Mouse (Mus musculus): ENCODE results near the gene Srpx2.

DNA sequence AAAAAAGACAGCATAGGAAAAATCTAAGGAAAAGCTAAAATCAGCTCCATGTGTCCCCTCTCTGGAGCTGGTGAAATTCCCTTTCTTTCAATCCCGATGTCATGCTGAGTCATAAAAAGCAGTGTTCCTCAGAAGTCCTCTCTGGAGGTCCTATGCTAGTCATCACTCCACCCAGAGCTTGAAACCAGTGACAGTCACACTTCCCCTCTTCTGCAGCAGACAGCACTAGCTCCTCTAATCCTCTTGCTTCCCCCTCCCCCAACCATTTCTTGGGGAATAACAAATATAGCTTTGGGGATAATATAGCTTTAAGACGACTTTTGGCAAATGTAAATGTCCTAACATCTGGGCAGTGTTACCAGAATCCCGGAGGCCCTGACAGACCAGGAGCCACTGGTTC, at the start of gene Srpx2:
- TF ChIP-seq GATA1 (IDR thresholded peaks at IDR 0.05; ENCODE audit: low read length) (no peak), TAL1 (IDR thresholded peaks at IDR 0.05; ENCODE audit: low read length) (no peak)
